Mouse (Mus musculus) liver (tissue): ENCODE results near the gene Scn8a.

Source experiments
- DNase-seq: peaks from one replicate; pipeline ENCODE4 v3.0.0-alpha.2; 2020; ENCODE audit warnings: mixed read lengths

Gene Scn8a

GRCm38 (mm10) chr15:101075656-101076055, 206.0 kb downstream of the Scn8a start:
- no peak for DNase-seq

- no peak for DNase-seq
Measured at GRCm38 (mm10) chr15:101076071-101077000, 206.7 kb downstream of the Scn8a start.

DNA sequence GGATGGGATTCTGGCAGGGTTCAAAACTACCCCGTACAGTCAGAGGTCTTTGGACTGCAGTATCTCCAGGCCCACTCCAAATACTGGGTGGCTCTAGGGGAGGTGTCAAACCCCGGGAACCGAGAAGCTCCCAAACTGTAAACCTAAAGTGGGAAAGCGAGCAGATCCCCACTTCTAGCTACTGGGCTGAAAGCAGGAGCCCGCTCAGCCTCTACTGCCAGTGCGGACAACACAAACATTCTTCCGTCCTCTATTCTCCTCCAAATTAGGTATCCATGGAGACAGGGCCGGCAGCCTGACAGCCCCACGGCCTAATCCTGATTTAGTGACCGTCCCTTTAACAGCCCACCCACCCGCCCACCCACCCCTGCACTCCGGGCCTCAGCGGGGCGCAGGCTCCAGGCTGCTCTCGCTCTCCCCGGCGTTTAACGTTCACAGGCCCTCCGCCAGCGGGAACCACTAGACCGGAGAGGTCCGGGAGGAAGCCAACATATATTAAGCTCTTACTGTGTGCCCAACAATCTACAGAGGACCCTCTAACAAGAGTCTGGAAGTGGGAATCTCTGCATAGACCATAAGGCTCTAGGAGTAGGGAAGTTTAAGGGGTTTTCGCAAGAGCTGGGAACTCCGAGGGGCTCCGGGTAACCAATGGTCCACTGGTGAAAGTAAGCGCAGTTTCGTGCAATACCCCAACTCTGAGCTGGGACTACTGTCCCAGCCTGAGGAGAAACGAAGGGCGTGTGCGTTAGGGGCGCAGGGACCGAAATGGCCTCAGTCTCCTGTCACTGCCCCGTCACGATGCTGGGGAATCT, 207.5 kb downstream of the Scn8a start:
- no peak for DNase-seq

DNA sequence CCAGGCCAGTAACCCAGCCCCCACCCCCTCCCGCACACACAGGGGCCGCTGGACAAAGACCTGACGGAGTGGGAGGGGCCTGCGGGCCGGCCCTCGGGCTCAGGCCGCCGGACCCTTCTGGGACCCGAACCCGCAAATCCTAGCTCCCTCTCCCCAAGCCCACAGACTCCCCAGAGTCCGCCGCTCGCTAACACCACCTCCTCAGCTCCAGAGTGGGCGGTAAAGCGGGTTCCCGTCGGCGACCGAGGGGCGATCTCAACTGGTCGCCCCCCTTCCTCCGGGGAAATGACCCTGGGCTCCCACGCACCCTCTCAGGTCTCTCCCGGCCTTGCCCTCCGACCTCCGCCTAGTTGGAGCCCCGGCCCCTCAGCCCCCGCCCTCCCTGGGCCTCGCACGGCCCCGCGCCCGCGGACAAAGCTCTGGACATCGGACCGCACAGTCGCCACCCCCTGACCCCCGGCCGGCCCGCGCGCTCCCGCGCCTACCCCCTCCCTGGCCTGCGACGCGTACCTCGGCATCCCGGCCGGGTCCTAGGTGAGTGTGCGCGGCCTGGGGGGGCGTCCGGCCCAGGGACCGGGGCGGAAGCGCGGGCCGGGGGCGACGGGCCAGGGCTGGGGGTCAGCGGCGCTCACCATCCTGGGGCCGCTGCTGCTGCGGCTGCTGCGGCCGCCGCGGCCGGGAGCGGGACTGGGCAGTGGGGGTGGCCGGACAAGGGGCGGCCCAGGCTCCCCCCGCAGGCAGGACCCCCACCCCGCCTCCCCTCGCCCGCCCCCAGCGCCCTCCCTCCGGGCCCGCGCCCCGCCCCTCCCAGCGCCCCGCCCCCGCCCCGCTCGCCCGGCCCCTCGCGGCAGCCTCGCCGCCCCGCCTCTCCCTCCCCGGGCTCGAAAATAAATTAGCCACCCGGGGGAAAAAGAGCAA, 208.4 kb downstream of the Scn8a start, which contains the start of gene Fignl2:
Gene Fignl2 (minus strand): TSS at position 755 of the 918 bp plus-strand sequence.
- DNase-seq: peak; percentile 50

DNA sequence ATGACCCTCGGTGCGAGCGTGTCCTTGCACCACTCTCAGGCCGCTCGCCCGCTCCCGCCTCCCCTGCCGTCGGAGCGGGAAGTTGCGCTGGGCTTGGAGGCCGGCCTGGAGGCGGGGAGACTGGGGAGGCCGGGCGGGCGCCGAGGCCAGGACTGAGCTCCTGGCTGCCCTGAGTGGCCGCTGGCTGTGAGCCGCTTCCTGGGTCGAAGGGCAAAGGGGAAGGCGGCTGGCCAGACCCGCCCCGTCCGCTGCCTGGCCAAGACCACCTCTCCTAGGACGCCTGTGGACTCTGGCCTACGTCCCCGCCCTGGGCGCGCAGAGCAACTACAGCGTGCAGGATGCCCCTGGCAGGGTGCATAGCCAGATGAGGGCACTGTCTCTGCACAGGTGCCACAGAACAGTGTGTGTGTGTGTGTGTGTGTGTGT, 209.1 kb downstream of the Scn8a start:
- peak; percentile 74 for DNase-seq

GRCm38 (mm10) chr15:101080031-101080520, 210.4 kb downstream of the Scn8a start:
- DNase-seq: no peak

DNA sequence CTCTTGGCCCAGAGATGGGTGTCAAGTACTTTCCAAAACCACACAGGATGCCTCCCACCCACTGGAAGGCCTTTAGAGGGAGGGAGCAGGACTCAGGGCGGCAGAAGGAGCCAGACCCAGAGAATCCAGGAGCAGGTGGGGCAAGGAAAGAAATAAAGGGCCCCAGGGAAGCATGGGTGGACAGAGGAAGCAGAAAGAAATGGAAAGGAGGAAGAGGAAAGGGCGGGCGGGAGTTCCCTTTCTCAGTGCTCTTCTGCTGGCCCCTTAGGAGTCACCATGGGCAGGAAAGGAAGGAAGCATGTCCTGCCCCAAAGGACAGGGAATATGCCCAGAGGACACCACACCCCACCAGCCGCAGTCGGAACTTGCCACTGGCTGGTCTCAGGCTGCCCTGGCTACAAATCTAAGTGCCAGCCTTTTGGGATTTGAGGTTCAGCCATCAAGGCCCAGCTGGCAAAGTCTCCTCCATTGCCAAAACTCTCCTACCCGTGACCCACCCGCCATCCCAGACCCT, 211.4 kb downstream of the Scn8a start:
- no peak for DNase-seq

GRCm38 (mm10) chr15:101082236-101082635, 212.6 kb downstream of the Scn8a start:
- no peak for DNase-seq

DNA sequence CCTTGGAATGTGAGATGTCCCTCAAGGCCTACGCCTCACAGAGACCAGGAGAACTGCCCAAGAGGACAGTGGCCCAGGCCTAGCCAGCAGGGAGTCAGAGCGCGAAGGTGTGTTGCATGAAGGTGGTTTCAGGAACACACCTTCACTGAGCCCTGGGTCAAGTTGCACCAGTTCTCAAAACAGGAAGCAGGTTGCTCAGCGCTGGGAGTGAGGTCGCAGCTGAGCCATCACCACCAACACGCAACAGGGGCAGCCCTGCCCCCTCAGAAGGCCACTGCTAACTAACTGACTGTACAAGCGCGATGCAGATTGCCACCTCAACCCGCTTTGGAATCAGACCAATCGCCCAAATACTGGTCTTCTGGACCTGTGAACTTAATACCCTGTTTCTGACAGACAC, 214.8 kb downstream of the Scn8a start:
- no peak for DNase-seq

- no peak for DNase-seq
Measured at GRCm38 (mm10) chr15:101086451-101086850, 216.8 kb downstream of the Scn8a start.

- no peak for DNase-seq
Measured at GRCm38 (mm10) chr15:101086956-101087355, 217.3 kb downstream of the Scn8a start.

DNA sequence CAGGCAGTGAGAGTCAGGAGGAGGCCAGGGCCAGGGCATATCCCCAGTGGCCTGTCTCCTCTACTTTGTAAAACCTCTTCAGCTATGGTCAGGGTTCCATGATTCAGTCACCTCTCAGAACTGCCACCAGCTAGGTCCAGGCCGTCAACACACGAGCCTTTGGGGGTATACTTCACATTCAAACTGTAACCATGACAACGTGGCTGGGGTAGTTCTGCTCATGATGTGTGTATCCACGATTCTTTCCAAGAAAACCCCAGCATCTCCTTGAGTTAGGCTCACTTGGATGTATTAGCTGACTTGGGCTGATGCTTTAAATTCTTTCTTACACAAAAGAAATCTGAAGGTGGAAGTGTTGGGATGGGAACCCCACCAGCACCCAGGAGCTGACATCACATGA, 218.6 kb downstream of the Scn8a start:
- no peak for DNase-seq

- DNase-seq: no peak
Measured at GRCm38 (mm10) chr15:101091551-101091950, 221.9 kb downstream of the Scn8a start.

- DNase-seq: no peak
Measured at GRCm38 (mm10) chr15:101092121-101092828, 222.6 kb downstream of the Scn8a start.

DNA sequence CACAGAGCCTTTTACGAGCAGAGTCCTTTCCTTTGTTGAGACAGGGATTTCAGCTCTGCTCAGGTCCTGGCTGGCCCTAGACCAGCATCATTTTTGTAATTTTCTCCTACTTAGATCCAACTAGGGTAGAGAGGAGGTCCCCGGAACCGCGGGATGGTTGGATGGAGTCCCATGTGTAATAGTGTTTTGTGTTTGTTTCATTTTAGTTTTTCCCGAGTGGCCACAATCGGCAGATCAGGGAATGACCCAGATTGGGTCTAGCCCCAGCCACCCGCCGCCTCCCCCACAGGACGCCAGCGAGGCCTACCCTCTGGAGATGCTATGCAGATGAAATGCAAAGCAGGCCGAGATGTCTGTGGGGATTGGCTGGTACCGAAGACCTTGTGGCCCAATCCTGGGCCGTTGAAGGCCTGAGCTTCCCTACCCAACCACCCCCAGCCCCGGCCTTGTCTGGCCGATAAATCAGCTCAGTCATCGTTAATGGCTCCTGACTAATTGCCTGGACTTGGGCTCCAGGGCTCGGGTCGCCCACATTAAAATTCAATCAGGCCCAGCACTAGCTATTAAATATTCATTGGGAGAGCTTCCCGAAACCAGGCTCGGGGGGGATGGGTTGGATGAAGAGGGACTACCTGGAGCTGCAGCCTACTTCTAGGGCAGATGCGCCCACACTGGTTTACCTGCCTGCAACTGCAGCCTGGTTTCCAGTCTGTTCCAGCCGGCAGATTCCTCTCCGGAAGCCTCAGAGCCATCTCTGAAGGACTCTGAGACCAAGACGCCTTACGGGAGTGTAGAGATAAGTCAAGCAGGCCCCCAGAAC, 223.4 kb downstream of the Scn8a start:
- DNase-seq: peak; percentile 45

DNA sequence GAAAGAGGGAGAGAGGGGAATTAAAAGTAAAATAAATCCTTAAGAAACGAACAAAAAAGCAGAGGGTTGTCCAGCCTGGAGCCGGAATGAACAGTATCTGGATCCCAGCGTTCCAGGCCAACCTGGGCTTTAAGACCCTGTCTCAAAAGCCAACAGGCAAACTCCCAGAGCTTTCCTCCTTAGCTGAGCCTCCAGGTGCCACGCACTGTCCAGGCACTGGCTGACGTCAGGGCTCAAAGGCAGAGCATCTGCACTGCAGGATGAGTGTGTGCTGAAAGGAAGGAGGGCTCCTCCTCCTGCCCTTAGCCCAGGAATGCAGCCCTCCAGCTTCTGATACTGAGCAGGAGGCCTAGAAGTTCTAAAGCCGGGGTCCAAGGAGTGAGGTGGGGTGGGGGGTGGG, 224.3 kb downstream of the Scn8a start:
- no peak for DNase-seq

GRCm38 (mm10) chr15:101094979-101095378, 225.3 kb downstream of the Scn8a start:
- no peak for DNase-seq

DNA sequence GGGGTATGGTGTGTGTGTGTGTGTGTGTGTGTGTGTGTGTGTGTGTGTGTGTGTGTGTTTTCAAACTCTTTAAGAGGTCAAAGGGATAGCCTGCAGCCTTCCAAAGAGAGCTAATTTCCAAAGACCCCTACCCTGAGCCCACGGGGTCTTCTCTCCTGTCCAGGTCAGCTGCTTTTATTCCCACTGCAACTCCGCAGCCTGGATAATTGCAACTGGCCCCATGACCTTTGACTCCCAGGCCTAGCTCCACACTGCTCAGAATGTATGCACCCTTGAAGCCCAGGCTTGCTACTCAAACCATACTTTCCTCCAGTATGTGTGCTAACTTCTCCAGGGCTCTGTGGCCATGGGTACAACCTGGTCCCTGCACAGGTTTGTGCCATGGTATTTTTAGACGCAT, 225.7 kb downstream of the Scn8a start:
- no peak for DNase-seq
